Mouse (Mus musculus) limb, embryonic 10.5 days (tissue): Measurements from ENCODE around the gene Ptpn1. TPM values are rescaled to one million over a fixed set of nuclear protein-coding genes. Genes with fewer than 3 reads are reported as not detected.
A peak's percentile ranks its signal among the peaks of the same experiment; 100 is the strongest.

ENCODE experiments used
- DNase-seq: peaks from one replicate; pipeline ENCODE4 v3.0.0-alpha.2; 2017; ENCODE audit warnings: low spot score
- H3K27ac ChIP-seq: fragments of 300-500 bp; sonication (generic); 2 replicates; pipeline ENCODE4 v1.5.1; 2016; ENCODE audit warnings: mild to moderate bottlenecking
- H3K27me3 ChIP-seq: fragments of 300-500 bp; sonication (generic); 2 replicates; pipeline ENCODE4 v1.6.1; 2016; ENCODE audit warnings: low read depth, mild to moderate bottlenecking; ENCODE audit not compliant: poor library complexity, severe bottlenecking
- H3K36me3 ChIP-seq: fragments of 300-500 bp; sonication (generic); 2 replicates; pipeline ENCODE4 v1.6.1; 2016; ENCODE audit warnings: mild to moderate bottlenecking, moderate library complexity
- H3K4me1 ChIP-seq: fragments of 300-500 bp; sonication (generic); 2 replicates; pipeline ENCODE4 v1.6.1; 2016
- H3K4me3 ChIP-seq: fragments of 300-500 bp; sonication (generic); 2 replicates; pipeline ENCODE4 v1.5.1; 2016; ENCODE audit warnings: mild to moderate bottlenecking, moderate library complexity
- H3K9me3 ChIP-seq: fragments of 300-500 bp; sonication (generic); replicated peaks from 2 replicates; pipeline ENCODE4 v1.6.1; 2016; ENCODE audit warnings: mild to moderate bottlenecking
- WGBS: fragments of 180-500 bp; shearing (Covaris S2); methylation state at CpG from one replicate; pipeline ENCODE4 v1.1.7; 2016; 5-methylcytosine and 5-hydroxymethylcytosine counted together
- polyA plus RNA-seq: library from polyadenylated mRNA; unstranded; fragments of >200 nt; fragmentation: Nextera tagmentation; extraction: Ambion mirVana; gene quantifications from 2 replicates; pipeline ENCODE4 v1.2.1, GENCODE M21; 2016

Gene Ptpn1
- polyA plus RNA-seq, 1 experiment from 2014 or later = 56.4 TPM

- no peak for DNase-seq
- WGBS = 90% methylated on average over 10 of the region's 10 CpGs
- peaks cover 15% of the 10 kb centered on the region for H3K4me1 ChIP-seq
- H3K36me3 ChIP-seq = peaks cover 9% of the 10 kb centered on the region
- H3K9me3 ChIP-seq = no peaks in the 10 kb centered on the region
- H3K4me3 ChIP-seq = no peak overlapping the region
- 0 out of 2 replicates have a peak overlapping the region, but pooled peaks have one; percentile 3 for H3K27ac ChIP-seq
- no peaks in the 10 kb centered on the region for H3K27me3 ChIP-seq
Observed at GRCm38 (mm10) chr2:167953819-167954218, 22.0 kb downstream of the Ptpn1 start.

- Histone ChIP-seq H3K27ac (no peak overlapping the region), H3K27me3 (no peaks in the 10 kb centered on the region), H3K9me3 (no peaks in the 10 kb centered on the region), H3K4me1 (peaks cover 9% of the 10 kb centered on the region), H3K4me3 (no peak overlapping the region), H3K36me3 (peaks cover 9% of the 10 kb centered on the region)
- no peak for DNase-seq
- 89% methylated on average over 7 of the region's 7 CpGs for WGBS
Observed at GRCm38 (mm10) chr2:167954928-167955327, 23.1 kb downstream of the Ptpn1 start.

- Histone ChIP-seq H3K4me1 (peaks cover 8% of the 10 kb centered on the region), H3K9me3 (no peaks in the 10 kb centered on the region), H3K27me3 (no peaks in the 10 kb centered on the region), H3K27ac (no peak overlapping the region), H3K4me3 (no peak overlapping the region), H3K36me3 (peaks cover 9% of the 10 kb centered on the region)
- WGBS = 89% methylated on average over 1 of the region's 1 CpGs
- no peak for DNase-seq
Observed at GRCm38 (mm10) chr2:167957539-167957938, 25.7 kb downstream of the Ptpn1 start.

DNA sequence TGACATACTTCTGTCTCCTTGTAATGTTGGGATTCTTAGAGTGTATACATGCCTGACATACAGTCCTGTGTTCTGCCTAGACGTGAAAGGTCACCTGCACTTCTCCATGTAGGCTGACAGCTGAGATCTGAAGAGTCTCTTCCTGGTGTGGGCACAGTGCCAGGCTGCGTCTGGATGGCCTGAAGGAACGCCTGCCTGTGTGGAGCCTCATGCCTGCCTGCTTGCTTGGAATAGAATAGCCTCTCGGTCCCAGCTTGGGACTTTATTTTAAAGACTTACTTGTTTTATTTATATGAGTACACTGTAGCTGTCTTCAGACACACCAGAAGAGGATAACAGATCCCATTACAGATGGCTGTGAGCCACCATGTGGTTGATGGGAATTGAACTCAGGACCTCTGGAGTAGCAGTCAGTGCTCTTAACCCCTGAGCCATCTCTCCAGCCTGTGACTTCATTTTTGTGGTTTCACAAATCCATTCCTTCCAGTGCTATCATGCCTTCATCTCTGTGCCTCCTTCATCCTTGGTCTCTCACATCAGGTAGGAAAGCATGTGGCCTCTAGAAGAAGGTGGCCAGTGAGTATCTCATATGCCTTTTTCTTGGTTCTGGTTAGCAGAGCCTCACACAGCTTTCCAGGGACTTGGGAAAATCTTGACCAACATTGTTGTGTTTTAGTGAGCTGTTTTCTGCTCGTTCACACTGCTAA, 26.4 kb downstream of the Ptpn1 start:
- Histone ChIP-seq H3K4me1 (peaks cover 8% of the 10 kb centered on the region), H3K9me3 (no peaks in the 10 kb centered on the region), H3K4me3 (no peak overlapping the region), H3K27me3 (no peaks in the 10 kb centered on the region), H3K36me3 (peaks cover 11% of the 10 kb centered on the region), H3K27ac (no peak overlapping the region)
- no peak for DNase-seq
- 84% methylated on average over 5 of the region's 5 CpGs for WGBS

GRCm38 (mm10) chr2:167958843-167959242, 27.0 kb downstream of the Ptpn1 start:
- peaks cover 17% of the 10 kb centered on the region for H3K36me3 ChIP-seq
- H3K4me3 ChIP-seq = no peak overlapping the region
- DNase-seq = no peak
- H3K4me1 ChIP-seq = peaks cover 8% of the 10 kb centered on the region
- no peak overlapping the region for H3K27ac ChIP-seq
- no peaks in the 10 kb centered on the region for H3K27me3 ChIP-seq
- WGBS = 80% methylated on average over 4 of the region's 4 CpGs
- no peaks in the 10 kb centered on the region for H3K9me3 ChIP-seq

DNA sequence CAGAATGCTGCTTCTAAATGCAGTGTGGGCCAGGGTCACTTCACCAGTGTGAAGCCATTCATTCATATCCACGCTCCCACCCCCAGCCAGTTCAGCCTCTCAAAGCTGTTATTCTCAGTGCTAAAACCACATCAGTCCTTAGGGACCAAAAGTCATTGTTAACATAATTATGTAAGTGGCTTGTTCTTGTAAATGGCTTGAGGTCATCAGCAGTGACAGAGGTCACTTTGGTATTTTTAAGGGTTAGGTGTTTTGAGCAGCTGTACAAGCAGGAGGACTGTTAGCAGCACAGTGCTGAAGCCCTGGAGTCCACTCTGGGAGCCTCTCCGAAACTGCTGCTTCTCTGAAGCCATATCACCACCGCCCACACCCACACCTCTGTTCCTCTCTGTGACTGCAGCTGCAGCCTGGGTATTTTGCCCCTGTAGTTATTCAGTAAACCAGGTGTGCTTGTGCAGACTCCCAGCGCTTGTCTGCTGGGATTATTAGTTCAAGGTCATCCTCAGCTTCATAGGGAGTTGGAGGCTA, 27.6 kb downstream of the Ptpn1 start:
- no peak for DNase-seq
- Histone ChIP-seq H3K4me1 (peaks cover 8% of the 10 kb centered on the region), H3K27me3 (no peaks in the 10 kb centered on the region), H3K27ac (no peak overlapping the region), H3K4me3 (no peak overlapping the region), H3K9me3 (no peaks in the 10 kb centered on the region), H3K36me3 (peaks cover 23% of the 10 kb centered on the region)
- WGBS = 79% methylated on average over 4 of the region's 4 CpGs

DNA sequence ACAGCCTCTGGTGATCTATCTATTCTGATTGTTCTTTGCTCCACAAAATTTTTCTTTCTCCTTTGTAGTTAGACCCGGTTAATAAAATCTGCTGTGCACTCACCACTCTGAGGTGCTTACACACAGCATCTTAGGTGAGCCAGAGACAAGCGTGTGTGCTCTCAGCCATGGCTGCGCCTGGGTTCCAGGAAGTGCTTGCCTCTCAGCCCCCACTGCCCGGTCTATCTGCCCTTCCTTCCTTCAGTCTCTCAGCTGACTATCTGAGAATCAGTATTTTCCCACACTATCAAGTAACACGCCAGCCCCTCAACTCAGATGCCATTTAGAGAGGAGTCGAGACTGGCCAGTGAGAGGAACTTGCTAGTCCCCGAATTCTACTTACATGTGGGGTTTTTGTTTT, 28.1 kb downstream of the Ptpn1 start:
- Histone ChIP-seq H3K27me3 (no peaks in the 10 kb centered on the region), H3K27ac (no peak overlapping the region), H3K9me3 (no peaks in the 10 kb centered on the region), H3K4me1 (peaks cover 8% of the 10 kb centered on the region), H3K36me3 (peaks cover 26% of the 10 kb centered on the region), H3K4me3 (no peak overlapping the region)
- 84% methylated on average over 7 of the region's 7 CpGs for WGBS
- no peak for DNase-seq

GRCm38 (mm10) chr2:167960584-167960983, 28.7 kb downstream of the Ptpn1 start:
- Histone ChIP-seq H3K36me3 (peaks cover 32% of the 10 kb centered on the region), H3K4me3 (no peak overlapping the region), H3K4me1 (peaks cover 8% of the 10 kb centered on the region), H3K27me3 (no peaks in the 10 kb centered on the region), H3K9me3 (no peaks in the 10 kb centered on the region), H3K27ac (no peak overlapping the region)
- no peak for DNase-seq
- 90% methylated on average over 8 of the region's 8 CpGs for WGBS

DNA sequence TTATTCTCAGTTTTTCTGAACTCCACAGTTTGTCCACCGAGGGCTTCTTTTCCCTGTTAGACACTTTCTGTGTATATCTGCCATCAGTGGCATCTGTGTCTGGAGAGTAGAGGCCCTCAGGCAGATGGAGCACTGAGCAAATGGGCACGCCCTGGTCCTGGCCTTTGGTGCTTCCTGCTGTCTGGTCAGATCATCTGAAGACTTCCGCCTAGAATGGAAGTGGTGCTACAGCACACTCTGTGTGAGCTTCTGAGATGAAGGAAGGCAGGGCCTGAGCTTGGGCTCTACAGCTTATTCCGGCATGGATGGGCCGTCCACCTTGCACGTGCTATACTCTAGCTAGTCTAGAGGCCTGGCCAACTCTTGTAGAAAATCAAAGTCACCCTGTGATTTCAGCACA, 30.5 kb downstream of the Ptpn1 start:
- no peak for DNase-seq
- WGBS = 91% methylated on average over 6 of the region's 6 CpGs
- Histone ChIP-seq H3K27me3 (no peaks in the 10 kb centered on the region), H3K36me3 (peaks cover 50% of the 10 kb centered on the region), H3K27ac (no peak overlapping the region), H3K9me3 (no peaks in the 10 kb centered on the region), H3K4me1 (peaks cover 8% of the 10 kb centered on the region), H3K4me3 (no peak overlapping the region)

- 93% methylated on average over 4 of the region's 4 CpGs for WGBS
- peaks cover 58% of the 10 kb centered on the region for H3K36me3 ChIP-seq
- no peak overlapping the region for H3K4me3 ChIP-seq
- H3K4me1 ChIP-seq = peaks cover 8% of the 10 kb centered on the region
- H3K27me3 ChIP-seq = no peaks in the 10 kb centered on the region
- no peak for DNase-seq
- H3K9me3 ChIP-seq = no peaks in the 10 kb centered on the region
- H3K27ac ChIP-seq = no peak overlapping the region
Observed at GRCm38 (mm10) chr2:167963176-167963575, 31.3 kb downstream of the Ptpn1 start.

GRCm38 (mm10) chr2:167963778-167964300, 32.0 kb downstream of the Ptpn1 start:
- Histone ChIP-seq H3K27ac (no peak overlapping the region), H3K36me3 (peaks cover 58% of the 10 kb centered on the region), H3K4me3 (no peak overlapping the region), H3K27me3 (no peaks in the 10 kb centered on the region), H3K4me1 (peaks cover 5% of the 10 kb centered on the region), H3K9me3 (no peaks in the 10 kb centered on the region)
- WGBS = 93% methylated on average over 9 of the region's 9 CpGs
- DNase-seq = no peak

GRCm38 (mm10) chr2:167964320-167964719, 32.5 kb downstream of the Ptpn1 start:
- no peak for DNase-seq
- Histone ChIP-seq H3K4me1 (peaks cover 3% of the 10 kb centered on the region; the same call in 1 of the 2 replicates), H3K4me3 (no peak overlapping the region), H3K9me3 (no peaks in the 10 kb centered on the region), H3K27me3 (no peaks in the 10 kb centered on the region), H3K27ac (no peak overlapping the region), H3K36me3 (peaks cover 63% of the 10 kb centered on the region)
- WGBS = 94% methylated on average over 9 of the region's 9 CpGs

- H3K36me3 ChIP-seq = peaks cover 77% of the 10 kb centered on the region
- H3K27ac ChIP-seq = no peak overlapping the region
- DNase-seq = no peak
- H3K4me1 ChIP-seq = no peaks in the 10 kb centered on the region
- H3K4me3 ChIP-seq = no peak overlapping the region
- 95% methylated on average over 3 of the region's 3 CpGs for WGBS
- no peaks in the 10 kb centered on the region for H3K9me3 ChIP-seq
- no peaks in the 10 kb centered on the region for H3K27me3 ChIP-seq
Observed at GRCm38 (mm10) chr2:167965911-167966310, 34.1 kb downstream of the Ptpn1 start.
